Mouse (Mus musculus) adrenal gland, postnatal 10 days (tissue): ENCODE data around the gene Oxnad1. TPM values are rescaled to one million over a fixed set of nuclear protein-coding genes. Genes with fewer than 3 reads are reported as not detected.
A peak's percentile ranks its signal among the peaks of the same experiment; 100 is the strongest.

Source experiments
- DNase-seq: peaks from one replicate; pipeline ENCODE4 v3.0.0; 2021; ENCODE audit warnings: mixed read lengths
- long read RNA-seq, 2 experiments: library from polyadenylated mRNA; stranded (forward); transcript quantifications; one replicate each; pipeline ENCODE4 v2.0.0; 2021
- total RNA-seq, 2 experiments: library from RNA; stranded (reverse); gene quantifications; 2 replicates each; pipeline ENCODE4 v1.2.3; 2021

Gene Oxnad1
- 10 to 100 TPM; 49.9 to 59.8 TPM for total RNA-seq
- long read RNA-seq, experiment 1, transcript Oxnad1-201 (8 exons, 2,376 nt) = major isoform, 39 of 60 reads
- long read RNA-seq, experiment 1, partial matches to known transcripts = 5 of 60 reads
- long read RNA-seq, experiment 1, other reads (novel, unspliced or antisense) = 15 of 60 reads
- long read RNA-seq, experiment 2, transcript Oxnad1-201 (8 exons, 2,376 nt) = major isoform, 16 of 21 reads
- long read RNA-seq, experiment 2, partial matches to known transcripts = 1 of 21 reads
- long read RNA-seq, experiment 2, other reads (novel, unspliced or antisense) = 4 of 21 reads

DNA sequence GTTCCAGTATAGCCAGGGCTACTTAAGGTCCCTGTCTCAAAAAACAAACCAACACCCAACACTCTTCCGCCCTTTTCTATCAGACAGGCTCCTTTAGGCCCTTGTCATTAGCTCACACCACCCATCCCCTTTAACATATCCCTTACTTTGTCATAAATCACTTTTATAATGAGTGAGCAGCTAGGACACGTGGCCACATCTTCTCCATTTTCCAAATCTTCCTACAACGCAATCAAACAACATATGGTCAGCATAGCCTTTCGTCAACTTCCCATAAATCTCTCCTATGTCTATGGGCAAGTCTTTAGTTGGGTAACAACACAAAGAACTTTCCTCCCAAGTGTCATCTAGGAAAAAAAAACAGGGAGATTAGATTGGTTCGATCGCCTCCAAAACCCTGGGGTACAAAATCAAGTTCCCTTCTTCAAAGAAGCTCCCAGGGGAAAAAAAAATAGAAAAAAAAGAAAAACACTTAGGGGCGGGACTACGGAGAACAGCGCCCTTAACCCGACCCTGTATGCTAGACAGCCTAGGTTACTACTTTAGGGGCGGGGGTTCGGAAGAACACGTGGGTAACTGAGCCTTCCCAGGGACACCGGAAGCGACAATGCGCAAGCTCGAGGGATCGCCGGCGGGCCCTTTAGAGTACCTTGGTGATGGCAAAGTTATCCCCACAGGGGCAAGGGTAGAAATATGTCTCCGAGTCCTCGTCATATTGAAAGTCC lies at the start of gene Oxnad1:
Gene Oxnad1, plus strand, starts transcription at position 614 of the 725 bp plus-strand sequence.
- DNase-seq = no peak

GRCm38 (mm10) chr14:32036482-32036881 lies 48.7 kb upstream of the Oxnad1 start:
- peak; percentile 79 for DNase-seq

DNA sequence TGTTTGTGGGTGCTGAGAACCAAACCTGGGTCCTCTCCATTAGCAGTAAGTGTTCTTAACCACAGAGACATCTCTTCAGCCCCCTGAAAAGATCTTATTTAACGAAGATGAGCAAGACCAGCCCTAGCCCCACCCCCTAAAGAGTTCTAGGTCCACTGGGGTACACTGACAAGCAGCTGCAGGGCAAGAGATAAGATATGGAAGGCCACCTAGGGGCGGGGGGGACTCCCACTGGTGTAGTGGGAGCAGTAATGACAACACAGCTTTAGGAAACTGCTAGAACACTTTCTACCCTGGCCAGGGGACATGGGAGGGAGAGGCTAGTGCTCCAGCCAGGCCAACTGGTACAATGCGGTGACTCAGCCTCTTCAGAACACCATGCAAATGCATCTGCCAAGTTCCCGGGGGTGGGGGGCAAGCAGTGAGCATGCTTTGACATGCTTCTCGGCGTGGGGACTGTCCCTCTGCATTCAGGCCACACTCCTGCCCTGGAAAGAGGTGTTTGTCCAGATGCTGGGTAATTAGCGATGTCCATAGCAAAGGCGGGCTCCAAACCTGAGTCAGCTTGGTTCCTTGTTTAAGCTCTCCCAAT lies 47.4 kb upstream of the Oxnad1 start:
- DNase-seq = no peak

DNA sequence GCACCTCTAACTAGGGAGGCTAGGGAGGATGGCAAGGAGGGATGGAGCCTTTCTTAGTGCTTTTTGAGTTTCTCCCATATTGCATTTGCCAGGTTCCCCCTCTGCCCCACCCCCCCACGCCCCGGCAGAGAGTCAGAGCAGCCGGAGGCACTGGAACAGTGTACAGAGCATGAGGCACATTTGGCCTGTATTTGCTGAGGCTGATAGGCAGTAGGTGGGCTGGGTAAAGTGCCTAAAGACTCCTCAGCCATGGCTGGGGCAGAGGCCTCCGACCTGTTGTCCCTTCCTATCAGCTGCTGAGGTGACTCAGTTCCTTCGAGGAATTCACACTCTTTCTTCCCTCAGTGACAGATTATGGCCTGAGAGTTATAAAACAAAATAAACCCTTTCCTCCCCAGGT lies 43.1 kb upstream of the Oxnad1 start:
- no peak for DNase-seq

DNA sequence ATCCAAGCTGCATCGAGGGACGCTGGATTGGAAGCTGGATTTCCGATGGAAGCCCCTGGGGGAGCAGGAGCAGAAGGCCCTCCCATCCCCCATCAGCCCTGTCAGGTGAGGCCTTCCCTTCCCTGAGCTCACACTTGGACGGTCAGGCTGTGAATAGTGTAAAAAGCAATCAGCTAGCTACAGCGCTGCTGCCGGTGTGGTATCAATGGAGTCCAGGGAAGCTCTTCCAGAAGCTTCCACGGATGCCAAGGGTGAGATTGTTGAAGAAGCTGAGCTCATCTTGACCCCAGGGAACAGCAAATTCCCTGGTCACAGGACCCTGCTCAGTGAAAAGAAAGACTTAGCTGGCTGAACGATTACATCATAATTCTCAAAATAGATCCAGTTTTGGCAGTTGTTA lies 38.8 kb upstream of the Oxnad1 start:
- no peak for DNase-seq

DNA sequence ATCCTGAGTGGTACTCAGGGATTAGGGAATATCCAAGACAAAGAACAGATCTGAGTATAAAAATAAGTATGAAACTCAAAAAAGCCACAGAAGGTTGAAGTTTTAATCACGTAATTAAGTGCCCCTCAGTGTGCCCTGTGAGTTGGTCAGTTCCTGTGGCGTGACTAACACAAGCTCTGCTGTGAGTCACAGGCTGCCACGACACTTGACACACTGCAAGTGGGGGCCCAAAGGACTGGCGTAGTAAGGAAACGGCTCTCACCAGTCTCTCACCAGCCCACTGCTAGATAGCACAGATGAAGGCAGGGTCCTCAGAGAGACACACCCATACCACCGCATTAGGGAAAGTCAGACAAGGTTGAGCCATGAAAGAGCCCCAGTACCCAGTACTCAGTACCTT lies 35.0 kb upstream of the Oxnad1 start:
- DNase-seq = no peak

- no peak for DNase-seq
These were observed 31.3 kb upstream of the Oxnad1 start for GRCm38 (mm10) chr14:32053895-32054294.

DNA sequence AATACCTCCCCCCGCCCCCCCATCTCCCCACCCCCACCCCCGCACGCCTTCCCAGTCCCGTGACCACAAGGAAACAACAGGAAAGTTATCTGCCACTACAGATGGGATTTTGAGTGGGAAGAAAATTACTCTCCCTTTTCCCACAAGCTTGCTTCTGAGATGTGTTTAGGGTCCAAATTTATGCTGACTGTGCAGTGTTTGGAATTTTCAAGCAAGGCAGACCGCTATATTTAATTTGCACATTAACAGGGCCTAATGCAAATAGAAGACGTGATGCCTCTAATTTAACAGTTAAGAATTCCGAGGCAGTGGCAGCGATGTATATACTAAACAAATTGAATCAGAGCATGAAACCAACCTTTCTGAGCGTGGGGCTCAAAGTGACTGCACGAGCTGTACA lies 30.4 kb upstream of the Oxnad1 start:
- DNase-seq = no peak

GRCm38 (mm10) chr14:32055781-32056180 lies 29.4 kb upstream of the Oxnad1 start:
- DNase-seq = no peak

DNA sequence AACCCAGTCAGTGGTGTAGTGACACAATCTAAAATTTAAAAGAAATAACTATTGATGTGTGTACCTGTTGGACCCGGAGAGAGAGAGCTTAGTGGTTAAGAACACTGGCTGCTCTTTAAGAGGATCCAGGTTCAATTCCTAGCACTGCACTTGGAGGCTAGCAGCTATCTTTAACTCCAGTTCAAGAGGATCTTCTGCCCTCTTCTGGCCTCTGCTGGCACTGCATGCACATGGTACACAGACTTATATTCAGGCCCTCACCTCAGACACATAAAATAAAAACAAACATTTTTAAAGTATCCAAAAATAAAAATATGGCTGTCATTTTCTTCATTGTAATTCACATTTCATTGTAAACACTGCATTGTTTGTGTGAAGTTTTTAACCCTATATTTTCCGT lies 28.5 kb upstream of the Oxnad1 start:
- DNase-seq = peak; percentile 32

DNA sequence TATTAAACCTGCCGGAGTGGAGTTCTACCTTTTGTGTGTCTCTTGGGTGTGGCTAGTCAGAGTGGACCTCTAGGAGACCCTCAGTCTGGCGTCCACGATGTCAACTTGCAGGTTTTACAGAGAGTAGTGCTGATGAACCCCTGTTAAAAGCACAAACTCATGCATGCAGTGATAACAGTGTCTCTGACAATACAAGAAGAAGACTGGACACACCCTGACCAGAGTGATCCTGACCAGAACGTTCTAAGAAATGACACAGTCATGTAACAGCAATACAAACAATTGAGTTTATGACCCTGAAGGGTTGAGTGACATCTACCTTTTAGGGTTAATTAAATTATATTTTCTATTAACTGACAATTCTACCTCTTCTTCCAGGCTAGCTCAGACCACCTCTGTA lies 27.5 kb upstream of the Oxnad1 start:
- no peak for DNase-seq

DNA sequence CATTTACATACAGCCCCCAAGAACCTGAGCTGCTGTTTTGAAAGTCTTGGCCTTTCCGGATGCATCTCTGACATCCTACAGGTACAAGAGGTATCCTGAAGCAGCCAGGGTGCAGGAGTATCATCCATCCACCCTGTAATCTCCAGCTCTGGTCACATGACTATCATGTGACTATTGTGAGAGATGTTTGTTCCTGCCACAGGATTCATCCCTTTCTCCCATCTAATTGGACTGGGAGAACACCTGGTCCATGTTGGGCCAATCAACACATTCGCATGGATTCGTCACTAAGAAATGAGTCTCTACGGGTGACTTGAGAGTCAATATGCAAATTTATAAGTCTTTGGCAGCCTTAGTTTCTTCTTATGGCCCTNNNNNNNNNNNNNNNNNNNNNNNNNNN lies 23.8 kb upstream of the Oxnad1 start:
- no peak for DNase-seq

GRCm38 (mm10) chr14:32072807-32073206 lies 12.4 kb upstream of the Oxnad1 start:
- no peak for DNase-seq

DNA sequence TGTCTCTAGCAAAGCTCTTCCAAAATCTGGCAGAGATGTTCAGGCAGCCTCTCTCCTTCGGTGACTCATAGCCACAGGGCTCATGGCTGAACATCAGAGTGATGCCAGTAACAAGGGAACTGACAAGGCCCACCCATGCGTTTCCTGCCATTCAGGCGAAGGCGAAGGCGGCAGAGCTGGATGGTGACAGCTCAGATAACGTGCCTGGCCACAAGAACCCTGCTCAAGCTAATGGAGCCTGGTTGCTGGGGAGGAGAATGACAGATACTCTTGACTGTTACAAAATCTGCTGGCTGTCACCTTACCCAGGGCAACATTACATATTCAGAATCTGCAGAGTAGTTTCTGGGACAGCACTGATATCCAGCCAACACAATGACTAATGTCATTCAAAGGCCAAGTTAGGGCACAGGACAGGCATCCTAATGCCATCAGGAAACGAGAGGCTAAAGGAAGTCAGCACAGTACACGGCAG lies 11.9 kb upstream of the Oxnad1 start:
- DNase-seq = peak; percentile 55

GRCm38 (mm10) chr14:32073901-32074300 lies 11.3 kb upstream of the Oxnad1 start:
- DNase-seq = no peak

DNA sequence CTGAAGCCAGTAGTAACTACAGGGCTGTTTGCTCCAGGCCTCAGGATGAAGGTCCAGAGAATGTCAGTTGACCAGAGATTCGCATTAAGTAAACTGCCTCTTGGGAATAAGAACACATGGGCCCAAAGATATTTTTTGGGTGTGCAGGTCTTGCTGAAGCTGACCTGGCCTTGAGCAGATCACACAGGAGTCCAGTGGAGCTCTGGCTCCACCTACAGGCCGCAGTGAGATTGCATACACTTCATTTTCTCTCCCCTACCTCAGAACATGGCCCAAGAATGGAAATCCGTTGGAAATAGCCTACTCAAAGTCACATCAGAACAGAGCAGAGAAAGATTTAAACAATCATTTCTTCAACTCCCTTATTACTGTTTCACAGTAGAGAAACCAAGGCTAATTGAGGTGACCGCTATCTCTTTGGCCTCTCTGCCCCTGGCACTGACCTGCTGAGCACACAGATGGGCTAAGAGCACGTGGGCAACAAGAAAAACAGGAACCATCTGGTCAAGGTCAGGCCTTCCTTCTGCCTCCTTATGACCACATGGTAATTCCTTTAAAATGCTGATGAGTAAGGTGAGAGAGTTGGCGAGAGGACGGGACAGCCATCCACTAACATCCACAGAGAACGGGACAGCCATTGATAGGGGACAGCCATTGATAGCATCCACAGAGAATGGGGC lies 8.1 kb upstream of the Oxnad1 start:
- DNase-seq = peak; percentile 81

GRCm38 (mm10) chr14:32081026-32081425 lies 4.1 kb upstream of the Oxnad1 start:
- no peak for DNase-seq

GRCm38 (mm10) chr14:32082891-32083290 lies 2.3 kb upstream of the Oxnad1 start:
- DNase-seq = no peak

DNA sequence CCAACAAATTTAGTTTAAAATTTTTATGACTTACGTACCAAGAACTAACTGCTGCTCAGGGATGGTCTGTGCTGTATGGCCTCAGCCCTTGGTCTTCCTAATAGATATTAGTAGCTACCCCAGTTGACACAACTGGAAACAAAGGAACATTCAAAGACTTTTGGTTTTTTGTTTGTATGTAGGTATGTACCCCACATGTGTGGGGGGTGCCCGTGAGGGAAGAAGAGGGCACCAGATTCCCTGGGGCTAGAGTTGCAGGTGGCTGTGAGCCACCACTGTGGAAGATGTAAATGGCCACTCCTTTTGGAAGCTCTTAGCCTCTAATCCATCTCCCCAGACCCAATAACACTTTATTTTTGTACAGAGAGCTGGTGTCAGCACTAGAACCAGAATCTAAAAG lies 1.7 kb upstream of the Oxnad1 start:
- no peak for DNase-seq

- DNase-seq = peak; percentile 99
These were observed 470 bp downstream of the Oxnad1 start, which contains the start of gene Dph3 for GRCm38 (mm10) chr14:32085486-32086201. TSS of gene Dph3 (minus strand) at chr14:32085729.

DNA sequence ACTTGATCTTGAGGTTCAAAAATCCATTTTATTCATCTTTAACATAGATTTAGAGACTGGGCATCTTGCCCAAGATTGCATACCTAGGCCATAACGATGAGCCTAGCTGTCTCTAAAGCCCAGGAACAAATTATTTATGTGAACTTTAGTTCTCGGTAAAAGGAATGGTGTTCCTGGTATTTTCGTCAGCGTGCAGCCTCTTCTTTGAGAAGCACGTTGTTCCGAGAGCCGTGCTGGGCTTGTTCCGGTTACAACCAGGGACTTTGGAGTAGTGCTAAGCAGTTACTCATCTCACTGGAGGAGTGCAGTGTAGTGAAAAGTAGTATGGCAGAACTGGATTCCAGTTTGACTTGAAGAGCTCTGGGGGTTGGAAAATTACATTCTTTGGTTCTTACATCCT lies 1.1 kb downstream of the Oxnad1 start:
- DNase-seq = no peak
